Mouse (Mus musculus): ENCODE measurements around the gene Cyp2c70. TPM values are rescaled to one million over a fixed set of nuclear protein-coding genes. Genes with fewer than 3 reads are reported as not detected.
"Not testable (repeated sequence)": the region's sequence is repeated elsewhere in the genome, so short reads cannot be mapped to it uniquely, and the experiment has no call there.

The Cyp2c70 gene
- polyA plus RNA-seq, 1 experiment from 2014 or later = not detected

DNA sequence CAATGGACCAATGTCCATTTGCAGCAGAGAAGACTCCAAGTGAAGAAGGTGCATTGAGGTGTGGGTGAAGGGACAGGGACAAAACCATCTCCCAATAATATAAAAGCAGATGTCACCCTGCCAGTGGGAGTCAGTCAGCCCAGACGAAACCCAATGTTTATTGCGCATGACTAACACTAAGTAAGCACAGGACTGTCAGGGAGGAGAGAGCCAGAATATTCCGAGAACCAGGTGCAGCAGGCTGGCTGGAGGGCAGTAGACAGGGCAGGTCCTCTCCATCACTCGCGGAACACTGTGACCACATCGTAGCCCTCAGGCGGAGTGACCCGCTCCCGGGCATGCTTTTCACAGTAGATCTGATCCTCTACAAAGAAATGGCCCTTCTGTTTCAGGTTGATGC lies 35.2 kb upstream of the Cyp2c70 start:
- not testable (repeated sequence) for H3K9me3 ChIP-seq (ENCODE audit: control insufficient read depth, low read length); H3K27me3 ChIP-seq (ENCODE audit: control insufficient read depth, insufficient read depth, low read length); H3K4me2 ChIP-seq (ENCODE audit: low read length); H3K9ac ChIP-seq (ENCODE audit: low read length); H3K27ac ChIP-seq (replicated peaks in 1 of 2; ENCODE audit: control insufficient read depth in 1 of 2, insufficient read depth in 1 of 2, low read depth in 2 of 2, low read length in 2 of 2); H3K4me1 ChIP-seq (ENCODE audit: control insufficient read depth in 2 of 2, insufficient read depth in 2 of 2, low read length in 2 of 2); H3K4me3 ChIP-seq (ENCODE audit: control insufficient read depth in 1 of 2, insufficient read depth in 1 of 2, low read depth in 1 of 2, low read length in 2 of 2); ATAC-seq (ENCODE audit: insufficient number of reproducible peaks, insufficient read depth, low FRiP score, low read depth)
- WGBS = 95% methylated on average over 9 of the region's 9 CpGs
- H3K36me3 ChIP-seq (ENCODE audit: control insufficient read depth, insufficient read depth, low read length) = peaks cover 55% of the 10 kb centered on the region

DNA sequence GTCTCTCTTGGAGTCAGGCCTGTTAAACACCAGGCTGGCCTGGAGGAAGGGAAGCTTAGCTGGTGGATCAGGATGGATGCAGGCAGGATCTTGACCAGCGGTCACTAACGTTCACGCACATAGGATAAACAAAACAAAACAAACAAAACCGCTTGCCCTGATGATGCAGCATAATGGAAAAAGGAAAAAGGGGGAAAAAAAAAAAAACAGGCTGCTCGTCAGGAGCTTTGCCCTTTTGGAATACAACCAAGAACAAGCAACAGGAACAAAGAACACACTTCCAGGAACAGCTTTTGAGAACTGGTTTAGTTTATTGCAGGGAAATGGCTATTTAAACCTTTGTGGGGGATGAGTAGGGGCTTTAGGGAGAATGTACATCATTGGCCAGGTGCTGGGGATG lies 33.7 kb upstream of the Cyp2c70 start:
- no peak overlapping the region for H3K27ac ChIP-seq (replicated peaks in 1 of 2; ENCODE audit: control insufficient read depth in 1 of 2, insufficient read depth in 1 of 2, low read depth in 2 of 2, low read length in 2 of 2)
- no peak overlapping the region for H3K9ac ChIP-seq (ENCODE audit: low read length)
- H3K4me3 ChIP-seq (ENCODE audit: control insufficient read depth in 1 of 2, insufficient read depth in 1 of 2, low read depth in 1 of 2, low read length in 2 of 2) = no peak overlapping the region
- no peak overlapping the region for H3K4me2 ChIP-seq (ENCODE audit: low read length)
- no peaks in the 10 kb centered on the region for H3K9me3 ChIP-seq (ENCODE audit: control insufficient read depth, low read length)
- no peaks in the 10 kb centered on the region for H3K27me3 ChIP-seq (ENCODE audit: control insufficient read depth, insufficient read depth, low read length)
- ATAC-seq (ENCODE audit: insufficient number of reproducible peaks, insufficient read depth, low FRiP score, low read depth) = no peak
- no peaks in the 10 kb centered on the region for H3K4me1 ChIP-seq (ENCODE audit: control insufficient read depth in 2 of 2, insufficient read depth in 2 of 2, low read length in 2 of 2)
- peaks cover 45% of the 10 kb centered on the region for H3K36me3 ChIP-seq (ENCODE audit: control insufficient read depth, insufficient read depth, low read length)
- WGBS = 77% methylated on average over 5 of the region's 5 CpGs

- H3K4me1 ChIP-seq (ENCODE audit: control insufficient read depth in 2 of 2, insufficient read depth in 2 of 2, low read length in 2 of 2); H3K9me3 ChIP-seq (ENCODE audit: control insufficient read depth, low read length); H3K9ac ChIP-seq (ENCODE audit: low read length); H3K36me3 ChIP-seq (ENCODE audit: control insufficient read depth, insufficient read depth, low read length); H3K27me3 ChIP-seq (ENCODE audit: control insufficient read depth, insufficient read depth, low read length); H3K4me3 ChIP-seq (ENCODE audit: control insufficient read depth in 1 of 2, insufficient read depth in 1 of 2, low read depth in 1 of 2, low read length in 2 of 2); H3K4me2 ChIP-seq (ENCODE audit: low read length); H3K27ac ChIP-seq (replicated peaks in 1 of 2; ENCODE audit: control insufficient read depth in 1 of 2, insufficient read depth in 1 of 2, low read depth in 2 of 2, low read length in 2 of 2); ATAC-seq (ENCODE audit: insufficient number of reproducible peaks, insufficient read depth, low FRiP score, low read depth): not testable (repeated sequence)
- 71% methylated on average over 4 of the region's 4 CpGs for WGBS
Observed at GRCm38 (mm10) chr19:40202947-40203346, 15.8 kb upstream of the Cyp2c70 start.

DNA sequence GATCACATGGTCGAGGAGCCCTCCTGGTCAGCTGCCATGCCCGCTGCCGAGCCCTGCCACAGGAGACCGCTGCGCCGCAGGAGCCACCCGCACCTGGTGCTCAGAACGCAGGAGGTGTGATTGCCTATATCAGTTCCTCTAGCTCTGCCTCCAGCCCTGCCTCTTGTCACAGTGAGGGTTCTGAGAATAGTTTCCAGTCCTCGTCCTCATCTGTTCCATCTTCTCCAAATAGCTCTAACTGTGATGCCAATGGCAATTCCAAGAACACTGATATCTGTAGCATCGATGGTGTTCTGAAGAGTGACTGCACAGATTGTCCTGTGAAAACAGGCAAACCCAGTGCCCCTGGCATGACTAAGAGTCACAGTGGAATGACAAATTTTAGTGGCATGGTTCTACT lies 3.5 kb upstream of the Cyp2c70 start:
- no peaks in the 10 kb centered on the region for H3K27me3 ChIP-seq (ENCODE audit: control insufficient read depth, insufficient read depth, low read length)
- 88% methylated on average over 10 of the region's 10 CpGs for WGBS
- no peak overlapping the region for H3K27ac ChIP-seq (replicated peaks in 1 of 2; ENCODE audit: control insufficient read depth in 1 of 2, insufficient read depth in 1 of 2, low read depth in 2 of 2, low read length in 2 of 2)
- no peak overlapping the region for H3K9ac ChIP-seq (ENCODE audit: low read length)
- H3K4me1 ChIP-seq (ENCODE audit: control insufficient read depth in 2 of 2, insufficient read depth in 2 of 2, low read length in 2 of 2) = no peaks in the 10 kb centered on the region
- H3K36me3 ChIP-seq (ENCODE audit: control insufficient read depth, insufficient read depth, low read length) = no peaks in the 10 kb centered on the region
- H3K4me2 ChIP-seq (ENCODE audit: low read length) = no peak overlapping the region
- no peak overlapping the region for H3K4me3 ChIP-seq (ENCODE audit: control insufficient read depth in 1 of 2, insufficient read depth in 1 of 2, low read depth in 1 of 2, low read length in 2 of 2)
- no peaks in the 10 kb centered on the region for H3K9me3 ChIP-seq (ENCODE audit: control insufficient read depth, low read length)
- no peak for ATAC-seq (ENCODE audit: insufficient number of reproducible peaks, insufficient read depth, low FRiP score, low read depth)

GRCm38 (mm10) chr19:40183600-40183999 lies 3.5 kb downstream of the Cyp2c70 start:
- WGBS = 84% methylated on average over 5 of the region's 5 CpGs
- Histone ChIP-seq H3K27ac (replicated peaks in 1 of 2; ENCODE audit: control insufficient read depth in 1 of 2, insufficient read depth in 1 of 2, low read depth in 2 of 2, low read length in 2 of 2) (no peak overlapping the region), H3K27me3 (ENCODE audit: control insufficient read depth, insufficient read depth, low read length) (no peaks in the 10 kb centered on the region), H3K4me1 (ENCODE audit: control insufficient read depth in 2 of 2, insufficient read depth in 2 of 2, low read length in 2 of 2) (no peaks in the 10 kb centered on the region), H3K9ac (ENCODE audit: low read length) (no peak overlapping the region), H3K36me3 (ENCODE audit: control insufficient read depth, insufficient read depth, low read length) (no peaks in the 10 kb centered on the region), H3K9me3 (ENCODE audit: control insufficient read depth, low read length) (no peaks in the 10 kb centered on the region), H3K4me3 (ENCODE audit: control insufficient read depth in 1 of 2, insufficient read depth in 1 of 2, low read depth in 1 of 2, low read length in 2 of 2) (no peak overlapping the region), H3K4me2 (ENCODE audit: low read length) (no peak overlapping the region)
- ATAC-seq (ENCODE audit: insufficient number of reproducible peaks, insufficient read depth, low FRiP score, low read depth) = no peak

- no peak overlapping the region for H3K4me2 ChIP-seq (ENCODE audit: low read length)
- no peak overlapping the region for H3K9ac ChIP-seq (ENCODE audit: low read length)
- no peak for ATAC-seq (ENCODE audit: insufficient number of reproducible peaks, insufficient read depth, low FRiP score, low read depth)
- no peaks in the 10 kb centered on the region for H3K4me1 ChIP-seq (ENCODE audit: control insufficient read depth in 2 of 2, insufficient read depth in 2 of 2, low read length in 2 of 2)
- H3K27me3 ChIP-seq (ENCODE audit: control insufficient read depth, insufficient read depth, low read length) = no peaks in the 10 kb centered on the region
- H3K9me3 ChIP-seq (ENCODE audit: control insufficient read depth, low read length) = no peaks in the 10 kb centered on the region
- no peaks in the 10 kb centered on the region for H3K36me3 ChIP-seq (ENCODE audit: control insufficient read depth, insufficient read depth, low read length)
- 61% methylated on average over 4 of the region's 4 CpGs for whole genome bisulfite sequencing
- no peak overlapping the region for H3K27ac ChIP-seq (replicated peaks in 1 of 2; ENCODE audit: control insufficient read depth in 1 of 2, insufficient read depth in 1 of 2, low read depth in 2 of 2, low read length in 2 of 2)
- no peak overlapping the region for H3K4me3 ChIP-seq (ENCODE audit: control insufficient read depth in 1 of 2, insufficient read depth in 1 of 2, low read depth in 1 of 2, low read length in 2 of 2)
Observed at GRCm38 (mm10) chr19:40178311-40178710, 8.8 kb downstream of the Cyp2c70 start.

DNA sequence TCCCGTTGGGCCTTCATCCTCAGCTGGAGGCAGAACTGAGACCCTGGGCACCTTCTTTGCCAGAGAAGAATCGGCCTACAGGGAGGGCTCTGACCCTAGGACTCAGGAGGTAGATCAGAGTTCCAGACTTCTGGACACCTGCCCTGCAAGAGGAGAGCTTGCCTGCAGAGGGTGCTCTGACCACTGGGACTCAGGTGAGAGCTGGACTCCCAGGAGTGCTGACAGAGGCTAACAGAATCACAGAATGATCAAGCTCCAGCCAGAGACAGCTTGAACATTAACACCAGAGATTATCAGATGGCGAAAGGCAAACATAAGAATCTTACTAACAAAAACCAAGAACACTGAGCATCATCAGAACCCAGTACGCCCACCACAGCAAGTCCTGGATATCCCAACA lies 18.7 kb downstream of the Cyp2c70 start:
- not testable (repeated sequence) for H3K9me3 ChIP-seq (ENCODE audit: control insufficient read depth, low read length); H3K27ac ChIP-seq (replicated peaks in 1 of 2; ENCODE audit: control insufficient read depth in 1 of 2, insufficient read depth in 1 of 2, low read depth in 2 of 2, low read length in 2 of 2); H3K4me3 ChIP-seq (ENCODE audit: control insufficient read depth in 1 of 2, insufficient read depth in 1 of 2, low read depth in 1 of 2, low read length in 2 of 2); H3K9ac ChIP-seq (ENCODE audit: low read length); ATAC-seq (ENCODE audit: insufficient number of reproducible peaks, insufficient read depth, low FRiP score, low read depth); H3K4me1 ChIP-seq (ENCODE audit: control insufficient read depth in 2 of 2, insufficient read depth in 2 of 2, low read length in 2 of 2); H3K27me3 ChIP-seq (ENCODE audit: control insufficient read depth, insufficient read depth, low read length); H3K36me3 ChIP-seq (ENCODE audit: control insufficient read depth, insufficient read depth, low read length); H3K4me2 ChIP-seq (ENCODE audit: low read length)
- WGBS = 72% methylated on average over 4 of the region's 4 CpGs

DNA sequence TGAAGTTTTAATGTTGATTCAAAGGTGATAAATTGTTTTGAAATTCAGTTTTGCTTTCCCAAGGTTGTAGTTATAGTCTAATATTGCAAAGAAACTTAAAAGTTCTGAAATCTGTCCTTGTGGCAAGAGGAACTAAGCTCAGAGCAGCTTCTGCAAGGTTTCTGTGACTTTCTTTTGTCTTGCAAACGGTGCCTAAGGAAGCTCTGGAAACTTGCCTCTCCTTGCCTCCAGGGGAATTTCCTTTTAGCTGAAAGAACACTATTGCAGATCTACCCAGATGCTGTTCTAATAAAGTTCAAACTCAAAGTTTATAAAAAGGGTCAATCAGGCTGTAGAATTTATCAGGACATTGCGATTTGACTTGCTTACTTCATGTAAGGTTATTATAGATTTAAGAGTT lies 60.1 kb downstream of the Cyp2c70 start:
- not testable (repeated sequence) for H3K9me3 ChIP-seq (ENCODE audit: control insufficient read depth, low read length); H3K27me3 ChIP-seq (ENCODE audit: control insufficient read depth, insufficient read depth, low read length); H3K9ac ChIP-seq (ENCODE audit: low read length); ATAC-seq (ENCODE audit: insufficient number of reproducible peaks, insufficient read depth, low FRiP score, low read depth); H3K4me3 ChIP-seq (ENCODE audit: control insufficient read depth in 1 of 2, insufficient read depth in 1 of 2, low read depth in 1 of 2, low read length in 2 of 2); H3K4me2 ChIP-seq (ENCODE audit: low read length); H3K27ac ChIP-seq (replicated peaks in 1 of 2; ENCODE audit: control insufficient read depth in 1 of 2, insufficient read depth in 1 of 2, low read depth in 2 of 2, low read length in 2 of 2); H3K4me1 ChIP-seq (ENCODE audit: control insufficient read depth in 2 of 2, insufficient read depth in 2 of 2, low read length in 2 of 2); H3K36me3 ChIP-seq (ENCODE audit: control insufficient read depth, insufficient read depth, low read length)
- WGBS = 35% methylated on average over 2 of the region's 2 CpGs

All from heart, embryonic 14.5 days (tissue).